8 mouse cellular contexts compared by ENCODE assay signal in the genomic region with DNA sequence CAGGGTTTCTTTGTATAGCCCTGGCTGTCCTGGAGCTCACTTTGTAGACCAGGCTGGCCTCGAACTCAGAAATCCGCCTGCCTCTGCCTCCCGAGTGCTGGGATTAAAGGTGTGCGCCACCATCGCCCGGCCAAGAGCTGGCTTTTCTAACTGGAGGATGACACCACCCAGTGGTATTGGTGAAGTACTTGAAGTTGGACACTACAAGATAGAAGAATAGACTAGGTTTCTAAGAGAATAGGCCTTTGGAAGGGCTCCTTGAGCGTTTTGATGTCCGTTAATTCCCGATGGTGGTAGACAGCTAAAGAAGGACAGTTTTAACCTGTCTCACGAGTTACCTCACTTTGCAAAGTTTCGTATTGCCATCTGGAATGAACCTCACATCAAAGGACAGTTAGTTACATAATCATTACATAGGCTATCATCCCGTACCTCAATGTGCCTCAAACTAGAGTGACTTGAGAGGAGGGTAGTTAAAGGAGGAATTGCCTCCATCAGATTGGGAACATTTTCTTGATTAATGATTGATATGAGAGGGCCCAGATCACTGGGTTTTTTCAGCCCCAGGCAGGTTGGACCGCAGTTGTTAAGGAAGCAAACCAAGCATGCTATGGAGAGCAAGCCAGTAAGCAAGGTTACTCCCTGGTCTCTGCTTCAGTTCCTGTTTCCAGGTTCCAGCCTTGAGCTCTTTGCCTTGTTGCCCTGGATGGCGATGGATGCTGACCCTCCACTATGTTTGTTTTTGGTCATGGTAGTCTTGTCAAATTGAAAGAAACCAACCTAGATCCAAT. TPM values are rescaled to one million over a fixed set of nuclear protein-coding genes. Genes with fewer than 3 reads are reported as not detected.
DNase-seq lines count a peak whose midpoint lies in the region; ATAC-seq and TF ChIP-seq lines count a peak whose summit lies in the region.

No protein-coding gene starts in this region.

- H3K4me3 ChIP-seq in testis, adult 2 months (ENCODE audit: control insufficient read depth, low read depth, low read length) = peak overlapping the region; percentile 90
- peak overlapping the region; percentile 65 for H3K4me3 ChIP-seq in heart, embryonic 16.5 days (ENCODE audit: low read length)
- H3K4me3 ChIP-seq in stomach, embryonic 14.5 days (ENCODE audit: low read depth, low read length) = peak overlapping the region; percentile 58

- H3K27me3 ChIP-seq in testis, adult 2 months (ENCODE audit: control insufficient read depth, insufficient read depth, low read length) = no peaks in the 10 kb centered on the region
- no peaks in the 10 kb centered on the region for H3K27me3 ChIP-seq in heart, embryonic 16.5 days (ENCODE audit: control insufficient read depth, insufficient read depth, low read length)
- no peaks in the 10 kb centered on the region for H3K27me3 ChIP-seq in stomach, embryonic 14.5 days (ENCODE audit: control insufficient read depth, insufficient read depth, low read length)

- H3K4me1 ChIP-seq in testis, adult 2 months (ENCODE audit: control insufficient read depth, insufficient read depth, low read length) = peaks cover 12% of the 10 kb centered on the region
- peaks cover 8% of the 10 kb centered on the region for H3K4me1 ChIP-seq in heart, embryonic 16.5 days (ENCODE audit: control insufficient read depth, insufficient read depth, low read length)
- no peaks in the 10 kb centered on the region for H3K4me1 ChIP-seq in stomach, embryonic 14.5 days (ENCODE audit: control insufficient read depth, insufficient read depth, low read length)

- peak overlapping the region; percentile 60 for H3K4me2 ChIP-seq in heart, embryonic 16.5 days (ENCODE audit: low read depth, low read length)
- H3K4me2 ChIP-seq in stomach, embryonic 14.5 days (replicated peaks; ENCODE audit: low read depth, low read length) = peak overlapping the region; percentile 55

- no peaks in the 10 kb centered on the region for H3K9me3 ChIP-seq in heart, embryonic 16.5 days (replicated peaks; ENCODE audit: control insufficient read depth, low read length)
- no peaks in the 10 kb centered on the region for H3K9me3 ChIP-seq in stomach, embryonic 14.5 days (ENCODE audit: control insufficient read depth, low read depth, low read length)

- 63% methylated on average over 14 of the region's 14 CpGs for WGBS in heart, embryonic 16.5 days
- WGBS in stomach, embryonic 14.5 days = 69% methylated on average over 14 of the region's 14 CpGs

- H3K27ac ChIP-seq in testis, adult 2 months (ENCODE audit: control insufficient read depth, insufficient read depth, low read depth, low read length) = peak overlapping the region; percentile 85
- no peak overlapping the region for H3K27ac ChIP-seq in heart, embryonic 16.5 days (ENCODE audit: low read length)
- peak overlapping the region; percentile 89; the same call in 1 of the 2 replicates for H3K27ac ChIP-seq in stomach, embryonic 14.5 days (ENCODE audit: low read length)

- TF ChIP-seq CTCF in testis, adult 2 months (IDR thresholded peaks at IDR 0.05; ENCODE audit: control insufficient read depth, insufficient read depth, insufficient replicate concordance, low read depth, low read length) = no peak

- TF ChIP-seq POLR2A in testis, adult 2 months (IDR thresholded peaks at IDR 0.05; ENCODE audit: control insufficient read depth, low read depth, low read length) = no peak

- H3K9ac ChIP-seq in heart, embryonic 16.5 days (ENCODE audit: low read length) = peak overlapping the region; percentile 13
- H3K9ac ChIP-seq in stomach, embryonic 14.5 days (replicated peaks; ENCODE audit: low read depth, low read length) = peak overlapping the region; percentile 47; the same call in 1 of the 2 replicates

- no peaks in the 10 kb centered on the region for H3K36me3 ChIP-seq in testis, adult 2 months (ENCODE audit: control insufficient read depth, insufficient read depth, low read length)
- no peaks in the 10 kb centered on the region for H3K36me3 ChIP-seq in heart, embryonic 16.5 days (ENCODE audit: control insufficient read depth, insufficient read depth)
- no peaks in the 10 kb centered on the region; the same call in 1 of the 2 replicates for H3K36me3 ChIP-seq in stomach, embryonic 14.5 days (ENCODE audit: control insufficient read depth, insufficient read depth, low read length)

- ATAC-seq in heart, embryonic 16.5 days (replicated peaks; ENCODE audit: extremely low read depth, insufficient read depth, low FRiP score) = no peak
- ATAC-seq in stomach, embryonic 14.5 days (ENCODE audit: insufficient number of reproducible peaks, insufficient read depth, low FRiP score, low read depth) = no peak

- no peak for DNase-seq in testis, postnatal 14 days (ENCODE audit: low spot score)
- DNase-seq in cerebellum, postnatal 36 days = peak; percentile 4 to 7
- DNase-seq in kidney, postnatal 4 days = peak; percentile 25 to 58
- DNase-seq in mesoderm, embryonic 11.5 days (ENCODE audit: low read depth, low spot score) = peak; percentile 15
- DNase-seq in urinary bladder, postnatal 4 days (ENCODE audit: low spot score in 2 of 2) = no peak

RNA-seq across cellular contexts. Expression of a gene that starts 1.1 kb away (rescaled TPM):
- polyA plus RNA-seq in testis, adult 2 months (2012; rRNA removed) = 2.7 and 4.1 TPM in 2 replicates
- 8.0 TPM in 2 replicates for polyA plus RNA-seq in heart, embryonic 16.5 days (2015; fragmentation: Nextera tagmentation; extraction: Ambion mirVana)
- polyA plus RNA-seq in stomach, embryonic 14.5 days (2014; fragmentation: Nextera tagmentation; extraction: Ambion mirVana) = 13.5 and 14.8 TPM in 2 replicates

RNA-seq across cellular contexts. Expression of a gene that starts 1.1 kb away (rescaled TPM):
- polyA plus RNA-seq in testis, adult 2 months (2012; rRNA removed) = 15.3 and 18.8 TPM in 2 replicates
- polyA plus RNA-seq in heart, embryonic 16.5 days (2015; fragmentation: Nextera tagmentation; extraction: Ambion mirVana) = 37.6 and 43.0 TPM in 2 replicates
- polyA plus RNA-seq in stomach, embryonic 14.5 days (2014; fragmentation: Nextera tagmentation; extraction: Ambion mirVana) = 81.1 and 81.5 TPM in 2 replicates

RNA-seq across cellular contexts. Expression of a gene that starts 34.0 kb away (rescaled TPM):
- 0.75 and 0.84 TPM in 2 replicates for polyA plus RNA-seq in testis, adult 2 months (2012; rRNA removed)
- 0.07 and 0.46 TPM in 2 replicates for polyA plus RNA-seq in heart, embryonic 16.5 days (2015; fragmentation: Nextera tagmentation; extraction: Ambion mirVana)
- polyA plus RNA-seq in stomach, embryonic 14.5 days (2014; fragmentation: Nextera tagmentation; extraction: Ambion mirVana) = 4.1 and 4.5 TPM in 2 replicates

Comparison
In these comparisons a context has a peak if more than half of its experiments do, and no peak if none do; other contexts are left out.
1. DNase-seq: peak in cerebellum, postnatal 36 days (2 of 2), kidney, postnatal 4 days (2 of 2) and mesoderm, embryonic 11.5 days (single experiment); none in testis, postnatal 14 days (single experiment) and urinary bladder, postnatal 4 days (0 of 2).
2. Peak in every context shown above with its lines, with median percentiles within 50 percentile points of each other: H3K4me3 ChIP-seq.